Mouse (Mus musculus) heart, postnatal 0 days (tissue): ENCODE measurements at regions not wholly inside any gene's neighbourhood (a gene's known extent, or its start where the extent isn't known, plus 50 kb on each side); places are given as distances from the start of the nearest gene placed in this dataset.
"Not testable (repeated sequence)": the region's sequence is repeated elsewhere in the genome, so short reads cannot be mapped to it uniquely, and the experiment has no call there.

Experiments used
- CTCF ChIP-seq: IDR thresholded peaks from 2 replicates; pipeline ENCODE4 v1.5.1; 2016; ENCODE audit warnings: antibody characterized with exemption, control low read depth, low read depth
- EP300 ChIP-seq: IDR thresholded peaks from 2 replicates; pipeline ENCODE4 v1.6.1; 2016; ENCODE audit warnings: antibody characterized with exemption, low read depth

GRCm38 (mm10) chr14:47973161-47973560, 147.5 kb upstream of the Peli2 start:
- not testable (repeated sequence) for TF ChIP-seq CTCF, EP300
